Mouse (Mus musculus) intestine, embryonic 14.5 days (tissue): Measurements from ENCODE around the gene Gm37240. TPM values are rescaled to one million over a fixed set of nuclear protein-coding genes. Genes with fewer than 3 reads are reported as not detected.

Source experiments
- ATAC-seq: fragments of 200-750 bp; cut with Nextera tagmentation; replicated peaks from 2 replicates; pipeline ENCODE4 v1.8.0; 2017; ENCODE audit warnings: low read depth, moderate number of reproducible peaks, moderate TSS enrichment, moderate library complexity; ENCODE audit not compliant: low FRiP score, low TSS enrichment
- DNase-seq: peaks from one replicate; pipeline ENCODE4 v3.0.0-alpha.2; 2018; ENCODE audit warnings: low spot score
- H3K27ac ChIP-seq: fragments of 300-500 bp; sonication (generic); 2 replicates; pipeline ENCODE4 v1.5.1; 2014; ENCODE audit warnings: low read depth, mild to moderate bottlenecking, control low read depth
- H3K27me3 ChIP-seq: fragments of 300-500 bp; sonication (generic); replicated peaks from 2 replicates; pipeline ENCODE4 v1.6.1; 2014; ENCODE audit warnings: low read length, control low read depth; ENCODE audit not compliant: control insufficient read depth, insufficient read depth
- H3K36me3 ChIP-seq: fragments of 300-500 bp; sonication (generic); 2 replicates; pipeline ENCODE4 v1.6.1; 2014; ENCODE audit warnings: low read length, control low read depth; ENCODE audit not compliant: control insufficient read depth, insufficient read depth
- H3K4me1 ChIP-seq: fragments of 300-500 bp; sonication (generic); replicated peaks from 2 replicates; pipeline ENCODE4 v1.6.1; 2014; ENCODE audit warnings: low read length, control low read depth, mixed read lengths; ENCODE audit not compliant: control insufficient read depth, insufficient read depth
- H3K4me2 ChIP-seq: fragments of 300-500 bp; sonication (generic); 2 replicates; pipeline ENCODE4 v1.6.1; 2014; ENCODE audit warnings: low read length
- H3K4me3 ChIP-seq: fragments of 300-500 bp; sonication (generic); 2 replicates; pipeline ENCODE4 v1.5.1; 2014; ENCODE audit warnings: low read depth, low read length, control low read depth, mixed read lengths
- H3K9ac ChIP-seq: fragments of 300-500 bp; sonication (generic); 2 replicates; pipeline ENCODE4 v1.6.1; 2014; ENCODE audit warnings: mild to moderate bottlenecking, low read length
- H3K9me3 ChIP-seq: fragments of 300-500 bp; sonication (generic); 2 replicates; pipeline ENCODE4 v1.6.1; 2016; ENCODE audit warnings: low read length, control low read depth; ENCODE audit not compliant: control insufficient read depth
- WGBS: fragments of 180-500 bp; shearing (Covaris S2); extraction: QIAGEN DNeasy Blood & Tissue Kit; methylation state at CpG from one replicate; pipeline ENCODE4 v1.1.7; 2014; 5-methylcytosine and 5-hydroxymethylcytosine counted together
- polyA plus RNA-seq: library from polyadenylated mRNA; unstranded; fragments of >200 nt; fragmentation: Nextera tagmentation; extraction: Ambion mirVana; gene quantifications from 2 replicates; pipeline ENCODE4 v1.2.1, GENCODE M21; 2014

Gene Gm37240
- polyA plus RNA-seq, 1 experiment from 2014 or later = 5.3 TPM

GRCm38 (mm10) chr3:85859311-85859710, 28.0 kb downstream of the Gm37240 start:
- 71% methylated on average over 6 of the region's 6 CpGs for WGBS
- Histone ChIP-seq H3K27me3 (no peaks in the 10 kb centered on the region), H3K9ac (no peak overlapping the region), H3K4me3 (no peak overlapping the region), H3K4me2 (no peak overlapping the region), H3K27ac (no peak overlapping the region), H3K9me3 (no peaks in the 10 kb centered on the region), H3K4me1 (no peaks in the 10 kb centered on the region), H3K36me3 (no peaks in the 10 kb centered on the region)
- ATAC-seq (no peak), DNase-seq (no peak)

GRCm38 (mm10) chr3:85858140-85859135, 28.9 kb downstream of the Gm37240 start:
- Histone ChIP-seq H3K36me3 (no peaks in the 10 kb centered on the region), H3K4me3 (no peak overlapping the region), H3K27ac (no peak overlapping the region), H3K4me1 (no peaks in the 10 kb centered on the region), H3K27me3 (no peaks in the 10 kb centered on the region), H3K9ac (no peak overlapping the region), H3K4me2 (no peak overlapping the region), H3K9me3 (no peaks in the 10 kb centered on the region)
- no peak for ATAC-seq
- DNase-seq = no peak
- WGBS = 71% methylated on average over 11 of the region's 11 CpGs

- DNase-seq (no peak), ATAC-seq (no peak)
- WGBS = 52% methylated on average over 4 of the region's 4 CpGs
Measured at GRCm38 (mm10) chr3:85857083-85857482, 30.2 kb downstream of the Gm37240 start.

GRCm38 (mm10) chr3:85855947-85856346, 31.4 kb downstream of the Gm37240 start:
- WGBS = 87% methylated on average over 5 of the region's 5 CpGs
- Histone ChIP-seq H3K4me1 (no peaks in the 10 kb centered on the region), H3K4me2 (no peak overlapping the region), H3K9ac (no peak overlapping the region), H3K9me3 (no peaks in the 10 kb centered on the region), H3K36me3 (no peaks in the 10 kb centered on the region), H3K27ac (no peak overlapping the region), H3K27me3 (no peaks in the 10 kb centered on the region), H3K4me3 (no peak overlapping the region)
- no peak for DNase-seq
- ATAC-seq = no peak

More at GRCm38 (mm10) chr3:85857083-85857482, 30.2 kb downstream of the Gm37240 start:
- H3K4me2 ChIP-seq = no peak overlapping the region
- no peak overlapping the region for H3K27ac ChIP-seq
- no peak overlapping the region for H3K9ac ChIP-seq
- H3K27me3 ChIP-seq = no peaks in the 10 kb centered on the region
- no peaks in the 10 kb centered on the region for H3K36me3 ChIP-seq
- H3K4me1 ChIP-seq = no peaks in the 10 kb centered on the region
- no peaks in the 10 kb centered on the region for H3K9me3 ChIP-seq
- no peak overlapping the region for H3K4me3 ChIP-seq

GRCm38 (mm10) chr3:85855043-85855442, 32.3 kb downstream of the Gm37240 start:
- no peak overlapping the region for H3K27ac ChIP-seq
- H3K9me3 ChIP-seq = no peaks in the 10 kb centered on the region
- DNase-seq (no peak), ATAC-seq (no peak)
- WGBS = 88% methylated on average over 3 of the region's 3 CpGs
- H3K4me1 ChIP-seq = no peaks in the 10 kb centered on the region
- H3K36me3 ChIP-seq = no peaks in the 10 kb centered on the region
- H3K9ac ChIP-seq = no peak overlapping the region
- H3K27me3 ChIP-seq = no peaks in the 10 kb centered on the region
- no peak overlapping the region for H3K4me3 ChIP-seq
- H3K4me2 ChIP-seq = no peak overlapping the region

GRCm38 (mm10) chr3:85854143-85854542, 33.2 kb downstream of the Gm37240 start:
- ATAC-seq = no peak
- WGBS = 90% methylated on average over 6 of the region's 6 CpGs

GRCm38 (mm10) chr3:85853715-85854114, 33.6 kb downstream of the Gm37240 start:
- Histone ChIP-seq H3K27me3 (no peaks in the 10 kb centered on the region), H3K4me2 (no peak overlapping the region), H3K4me3 (no peak overlapping the region), H3K36me3 (no peaks in the 10 kb centered on the region), H3K9ac (no peak overlapping the region), H3K27ac (no peak overlapping the region), H3K9me3 (no peaks in the 10 kb centered on the region), H3K4me1 (no peaks in the 10 kb centered on the region)
- DNase-seq (no peak), ATAC-seq (no peak)
- 88% methylated on average over 4 of the region's 4 CpGs for WGBS

More at GRCm38 (mm10) chr3:85854143-85854542, 33.2 kb downstream of the Gm37240 start:
- Histone ChIP-seq H3K4me1 (no peaks in the 10 kb centered on the region), H3K27me3 (no peaks in the 10 kb centered on the region), H3K4me3 (no peak overlapping the region), H3K9ac (no peak overlapping the region), H3K9me3 (no peaks in the 10 kb centered on the region), H3K27ac (no peak overlapping the region), H3K4me2 (no peak overlapping the region), H3K36me3 (no peaks in the 10 kb centered on the region)
- DNase-seq = no peak

- no peaks in the 10 kb centered on the region for H3K27me3 ChIP-seq
- DNase-seq (no peak), ATAC-seq (no peak)
- no peaks in the 10 kb centered on the region for H3K4me1 ChIP-seq
- 90% methylated on average over 1 of the region's 1 CpGs for WGBS
- H3K9ac ChIP-seq = no peak overlapping the region
- no peak overlapping the region for H3K4me2 ChIP-seq
- H3K27ac ChIP-seq = no peak overlapping the region
- H3K36me3 ChIP-seq = no peaks in the 10 kb centered on the region
- H3K9me3 ChIP-seq = no peaks in the 10 kb centered on the region
- H3K4me3 ChIP-seq = no peak overlapping the region
Measured at GRCm38 (mm10) chr3:85850079-85850478, 37.2 kb downstream of the Gm37240 start.

GRCm38 (mm10) chr3:85846316-85846715, 41.0 kb downstream of the Gm37240 start:
- WGBS = 79% methylated on average over 1 of the region's 1 CpGs
- no peak for ATAC-seq
- Histone ChIP-seq H3K9ac (no peak overlapping the region), H3K4me3 (no peak overlapping the region), H3K27me3 (no peaks in the 10 kb centered on the region), H3K27ac (no peak overlapping the region), H3K4me1 (peaks cover 14% of the 10 kb centered on the region), H3K4me2 (no peak overlapping the region), H3K36me3 (no peaks in the 10 kb centered on the region), H3K9me3 (no peaks in the 10 kb centered on the region)
- no peak for DNase-seq
